Mouse (Mus musculus) hindbrain, embryonic 12.5 days (tissue): ENCODE data around the gene Cadm1. TPM values are rescaled to one million over a fixed set of nuclear protein-coding genes. Genes with fewer than 3 reads are reported as not detected.

Experiments
- ATAC-seq: fragments of 200-750 bp; cut with Nextera tagmentation; 2 replicates; pipeline ENCODE4 v1.8.0; 2017; ENCODE audit warnings: moderate TSS enrichment; ENCODE audit not compliant: low FRiP score
- H3K27ac ChIP-seq: fragments of 300-500 bp; sonication (generic); 2 replicates; pipeline ENCODE4 v1.5.1; 2016; ENCODE audit warnings: mild to moderate bottlenecking
- H3K27me3 ChIP-seq: fragments of 300-500 bp; sonication (generic); 2 replicates; pipeline ENCODE4 v1.6.1; 2016; ENCODE audit warnings: mild to moderate bottlenecking
- H3K36me3 ChIP-seq: fragments of 300-500 bp; sonication (generic); 2 replicates; pipeline ENCODE4 v1.6.1; 2016; ENCODE audit warnings: mild to moderate bottlenecking
- H3K4me1 ChIP-seq: fragments of 300-500 bp; sonication (generic); 2 replicates; pipeline ENCODE4 v1.6.1; 2016
- H3K4me2 ChIP-seq: fragments of 300-500 bp; sonication (generic); replicated peaks from 2 replicates; pipeline ENCODE4 v1.6.1; 2016; ENCODE audit warnings: mild to moderate bottlenecking
- H3K4me3 ChIP-seq: fragments of 300-500 bp; sonication (generic); 2 replicates; pipeline ENCODE4 v1.5.1; 2016; ENCODE audit warnings: mild to moderate bottlenecking
- H3K9ac ChIP-seq: fragments of 300-500 bp; sonication (generic); 2 replicates; pipeline ENCODE4 v1.6.1; 2016; ENCODE audit warnings: mild to moderate bottlenecking, moderate library complexity
- H3K9me3 ChIP-seq: fragments of 300-500 bp; sonication (generic); replicated peaks from 2 replicates; pipeline ENCODE4 v1.6.1; 2016; ENCODE audit warnings: mild to moderate bottlenecking
- WGBS: fragments of 180-500 bp; shearing (Covaris S2); methylation state at CpG from one replicate; pipeline ENCODE4 v1.1.7; 2016; 5-methylcytosine and 5-hydroxymethylcytosine counted together
- polyA plus RNA-seq: library from polyadenylated mRNA; unstranded; fragments of >200 nt; fragmentation: Nextera tagmentation; extraction: Ambion mirVana; gene quantifications from 2 replicates; pipeline ENCODE4 v1.2.1, GENCODE M21; 2016

Gene Cadm1
- polyA plus RNA-seq, 1 experiment from 2014 or later, result 120 TPM

DNA sequence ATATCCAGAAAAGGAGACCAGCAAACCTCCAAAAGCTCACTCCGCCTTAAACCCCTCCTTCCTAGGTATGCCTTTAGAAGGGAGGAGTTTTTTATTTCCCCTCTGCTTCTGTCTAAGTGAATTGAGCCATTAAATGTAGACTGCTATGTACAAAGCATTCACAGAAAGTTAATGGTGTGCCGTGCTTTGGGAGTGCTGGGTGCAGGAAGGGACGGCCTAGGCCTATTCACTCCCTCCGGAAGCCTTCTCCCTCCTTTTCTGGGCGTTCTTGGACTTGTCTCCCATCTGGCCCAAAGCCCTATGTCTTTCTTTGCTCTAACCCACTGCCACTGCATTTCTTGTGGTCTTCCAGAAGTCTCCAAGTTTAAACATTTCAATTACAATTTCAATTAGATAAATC lies 268.5 kb downstream of the Cadm1 start:
- Histone ChIP-seq H3K36me3 (peaks cover 24% of the 10 kb centered on the region), H3K4me2 (no peak overlapping the region), H3K4me3 (no peak overlapping the region), H3K27ac (no peak overlapping the region), H3K27me3 (no peaks in the 10 kb centered on the region), H3K9me3 (no peaks in the 10 kb centered on the region), H3K4me1 (peaks cover 4% of the 10 kb centered on the region), H3K9ac (no peak overlapping the region)
- no peak for ATAC-seq
- WGBS, result 87% methylated on average over 5 of the region's 5 CpGs

DNA sequence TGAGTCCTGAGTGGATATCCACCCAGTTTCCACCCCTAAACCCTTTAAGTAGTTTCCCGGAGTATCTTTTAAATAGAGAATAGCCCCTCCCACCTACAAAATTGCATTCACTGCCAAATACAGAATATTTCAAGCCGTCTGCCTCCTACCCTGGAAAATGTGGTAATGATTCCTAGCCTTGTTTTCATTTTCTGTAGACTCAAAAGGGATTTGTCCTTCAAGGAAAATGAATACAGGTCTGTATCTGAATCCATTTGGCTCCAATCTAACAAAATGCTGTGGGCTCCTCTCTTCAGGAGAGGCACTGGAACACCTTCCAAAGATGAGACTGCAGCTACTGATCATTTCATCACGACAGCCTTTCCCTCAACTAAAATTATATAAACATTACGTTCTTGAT lies 271.3 kb downstream of the Cadm1 start:
- peaks cover 16% of the 10 kb centered on the region; the same call in 1 of the 2 replicates for H3K36me3 ChIP-seq
- H3K27ac ChIP-seq, result no peak overlapping the region
- H3K4me1 ChIP-seq, result peaks cover 11% of the 10 kb centered on the region
- H3K27me3 ChIP-seq, result no peaks in the 10 kb centered on the region
- H3K4me3 ChIP-seq, result no peak overlapping the region
- ATAC-seq, result no peak
- H3K9me3 ChIP-seq, result no peaks in the 10 kb centered on the region
- H3K9ac ChIP-seq, result no peak overlapping the region
- no peak overlapping the region for H3K4me2 ChIP-seq
- 82% methylated on average over 4 of the region's 4 CpGs for WGBS

DNA sequence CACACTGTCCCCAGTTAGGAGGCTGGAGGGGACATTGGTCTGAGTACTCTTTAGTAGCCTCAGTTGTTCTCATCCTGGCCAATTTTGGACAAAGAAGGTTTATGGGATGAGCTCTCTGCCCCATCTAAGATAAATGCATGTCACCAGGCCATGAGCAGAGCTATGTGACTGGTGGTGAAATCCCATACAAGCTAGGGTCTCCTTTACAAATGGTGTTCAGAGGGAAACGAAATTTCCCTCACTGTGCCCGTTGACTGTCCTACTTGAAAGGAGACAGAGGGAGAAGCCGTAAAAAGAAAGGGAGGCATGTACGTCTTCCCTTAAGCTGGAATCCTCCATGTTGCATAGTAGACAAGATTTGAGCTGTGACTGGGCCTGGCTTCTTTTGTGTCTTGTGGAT lies 272.6 kb downstream of the Cadm1 start:
- Histone ChIP-seq H3K9me3 (no peaks in the 10 kb centered on the region), H3K9ac (no peak overlapping the region), H3K27me3 (no peaks in the 10 kb centered on the region), H3K4me1 (peaks cover 11% of the 10 kb centered on the region), H3K4me2 (no peak overlapping the region), H3K27ac (no peak overlapping the region), H3K4me3 (no peak overlapping the region), H3K36me3 (peaks cover 16% of the 10 kb centered on the region; the same call in 1 of the 2 replicates)
- WGBS, result 91% methylated on average over 4 of the region's 4 CpGs
- no peak for ATAC-seq

DNA sequence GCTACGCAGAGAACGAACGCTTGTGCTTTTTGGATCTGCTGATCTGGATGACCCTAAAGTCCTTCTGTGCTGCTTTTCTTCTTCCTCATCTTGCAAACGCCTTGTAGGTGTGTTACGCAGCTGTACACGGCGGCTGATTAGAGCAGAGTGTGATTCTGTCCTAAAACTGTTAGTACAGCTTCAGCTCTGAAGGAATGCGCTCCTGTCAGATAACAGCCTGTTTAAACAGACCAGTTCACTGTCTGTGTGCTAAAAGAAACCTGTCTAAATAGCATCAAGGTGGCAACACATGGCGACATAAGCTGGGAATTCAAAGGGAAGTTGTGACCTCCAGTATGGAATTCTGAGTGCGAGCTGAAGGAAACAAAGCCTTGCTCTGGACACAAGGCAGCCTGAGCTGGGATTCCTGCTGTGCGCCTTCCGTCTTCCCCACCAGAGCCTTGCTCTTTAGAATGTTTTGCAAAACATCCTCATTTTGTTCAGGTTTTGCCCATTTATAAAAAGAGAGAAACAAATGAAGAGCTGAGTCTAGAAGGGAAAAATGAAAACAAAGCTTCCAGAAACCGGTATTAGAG lies 273.6 kb downstream of the Cadm1 start:
- Histone ChIP-seq H3K27ac (0 out of 2 replicates have a peak overlapping the region, but pooled peaks have one; percentile 24), H3K4me1 (peaks cover 11% of the 10 kb centered on the region), H3K9me3 (no peaks in the 10 kb centered on the region)

DNA sequence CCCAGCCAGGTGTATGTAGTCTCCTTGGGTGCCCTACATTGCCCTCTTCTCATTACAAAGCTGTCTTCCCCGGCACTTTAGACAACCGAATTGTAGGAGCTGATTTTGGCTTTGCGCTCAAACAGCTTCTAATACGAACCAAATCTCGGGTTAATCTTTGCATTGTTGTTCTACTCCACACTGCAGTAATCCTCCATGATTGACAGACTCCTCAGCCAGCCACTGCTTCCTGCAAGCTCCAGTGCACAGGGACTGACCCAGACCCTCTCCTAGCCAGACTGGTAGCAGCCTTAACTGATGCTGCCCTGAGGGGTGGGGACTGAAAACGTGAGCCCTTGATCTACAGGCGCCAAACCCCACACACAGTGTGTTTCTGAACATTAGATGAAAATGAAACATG lies 275.7 kb downstream of the Cadm1 start:
- H3K4me3 ChIP-seq, result no peak overlapping the region
- no peaks in the 10 kb centered on the region for H3K9me3 ChIP-seq
- H3K9ac ChIP-seq, result no peak overlapping the region
- H3K27me3 ChIP-seq, result no peaks in the 10 kb centered on the region
- no peak for ATAC-seq
- no peak overlapping the region for H3K4me2 ChIP-seq
- H3K27ac ChIP-seq, result no peak overlapping the region
- H3K36me3 ChIP-seq, result 0 out of 2 replicates have a peak, but pooled peaks cover under 1% of the 10 kb centered on the region
- 66% methylated on average over 7 of the region's 7 CpGs for WGBS
- peaks cover 11% of the 10 kb centered on the region for H3K4me1 ChIP-seq

More for the DNA sequence above, 273.6 kb downstream of the Cadm1 start:
- no peak overlapping the region for H3K4me2 ChIP-seq
- ATAC-seq, result no peak
- 49% methylated on average over 13 of the region's 13 CpGs for WGBS
- H3K36me3 ChIP-seq, result peaks cover 16% of the 10 kb centered on the region; the same call in 1 of the 2 replicates
- no peaks in the 10 kb centered on the region for H3K27me3 ChIP-seq
- H3K4me3 ChIP-seq, result no peak overlapping the region
- no peak overlapping the region for H3K9ac ChIP-seq

DNA sequence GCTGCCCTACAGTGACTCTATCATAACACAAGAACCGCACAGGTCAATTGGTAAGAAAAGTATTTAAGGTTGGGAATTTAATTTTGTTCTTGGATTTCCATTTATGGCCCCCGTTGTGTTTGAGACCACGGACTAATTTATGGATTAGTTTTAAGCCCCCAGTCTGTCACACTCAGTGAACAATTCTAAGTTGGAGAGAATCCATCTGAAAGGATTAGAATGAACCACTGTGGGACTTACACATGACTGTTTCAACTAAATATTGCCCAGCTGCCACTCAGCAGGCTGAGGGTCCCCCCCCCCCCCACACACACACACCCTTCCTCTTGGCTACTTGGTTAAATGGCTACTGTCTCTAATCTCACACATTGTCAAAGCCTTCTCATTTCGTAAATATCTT lies 295.7 kb downstream of the Cadm1 start:
- WGBS, result 88% methylated on average over 4 of the region's 4 CpGs
- Histone ChIP-seq H3K27ac (no peak overlapping the region), H3K9ac (no peak overlapping the region), H3K36me3 (no peaks in the 10 kb centered on the region), H3K4me1 (peaks cover 21% of the 10 kb centered on the region), H3K4me3 (no peak overlapping the region), H3K9me3 (no peaks in the 10 kb centered on the region), H3K4me2 (no peak overlapping the region), H3K27me3 (no peaks in the 10 kb centered on the region)
- ATAC-seq, result no peak

DNA sequence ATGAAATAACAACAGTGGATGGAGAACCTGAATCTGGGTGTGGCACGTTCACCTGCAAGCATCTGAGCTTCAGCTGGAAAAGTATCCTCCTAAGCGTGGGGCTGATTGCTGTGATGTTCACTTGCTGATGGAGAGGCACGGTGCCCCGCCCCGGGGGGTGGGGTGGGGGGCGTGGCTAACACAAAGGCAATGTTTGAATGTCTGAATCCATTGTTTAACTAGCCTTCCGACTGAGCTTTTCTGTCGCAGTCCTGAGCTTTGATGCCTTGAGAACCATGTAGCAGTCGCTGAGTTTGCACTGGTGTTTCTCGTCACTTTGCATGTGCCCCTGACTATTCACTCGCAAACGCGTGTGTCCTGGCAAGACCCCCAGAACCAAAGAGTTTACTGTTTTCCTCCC lies 298.8 kb downstream of the Cadm1 start:
- H3K9me3 ChIP-seq, result no peaks in the 10 kb centered on the region
- WGBS, result 8% methylated on average over 13 of the region's 13 CpGs
- H3K27me3 ChIP-seq, result no peaks in the 10 kb centered on the region
- H3K4me1 ChIP-seq, result peaks cover 21% of the 10 kb centered on the region
- no peak for ATAC-seq
- H3K4me3 ChIP-seq, result peak overlapping the region; percentile 18; the same call in 1 of the 2 replicates
- H3K27ac ChIP-seq, result no peak overlapping the region
- H3K36me3 ChIP-seq, result no peaks in the 10 kb centered on the region
- H3K4me2 ChIP-seq, result peak overlapping the region; percentile 45
- H3K9ac ChIP-seq, result no peak overlapping the region

DNA sequence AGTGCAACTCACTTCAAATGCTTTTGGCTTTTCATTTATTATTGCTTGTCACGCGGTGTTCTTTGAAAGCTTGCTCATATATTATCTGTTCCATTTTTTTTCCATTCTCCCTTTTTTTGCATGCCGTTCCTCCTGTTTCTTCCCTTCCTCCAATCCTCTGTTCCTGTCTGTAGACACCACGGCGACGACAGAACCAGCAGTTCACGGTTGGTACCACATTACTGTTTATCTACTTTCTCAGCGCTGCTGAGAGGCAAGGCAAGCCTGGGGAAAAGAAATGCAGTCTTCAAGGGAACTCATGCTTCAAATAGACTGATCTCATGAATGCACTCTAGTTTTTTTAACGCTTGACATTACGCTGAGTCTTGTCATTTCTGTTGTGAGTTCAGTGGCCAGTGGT lies 299.2 kb downstream of the Cadm1 start:
- peaks cover 21% of the 10 kb centered on the region for H3K4me1 ChIP-seq
- peak overlapping the region; percentile 45 for H3K4me2 ChIP-seq
- H3K4me3 ChIP-seq, result peak overlapping the region; percentile 18; the same call in 1 of the 2 replicates
- H3K36me3 ChIP-seq, result no peaks in the 10 kb centered on the region
- H3K27me3 ChIP-seq, result no peaks in the 10 kb centered on the region
- H3K9me3 ChIP-seq, result no peaks in the 10 kb centered on the region
- no peak for ATAC-seq
- H3K27ac ChIP-seq, result no peak overlapping the region
- no peak overlapping the region for H3K9ac ChIP-seq
- 34% methylated on average over 10 of the region's 10 CpGs for WGBS

DNA sequence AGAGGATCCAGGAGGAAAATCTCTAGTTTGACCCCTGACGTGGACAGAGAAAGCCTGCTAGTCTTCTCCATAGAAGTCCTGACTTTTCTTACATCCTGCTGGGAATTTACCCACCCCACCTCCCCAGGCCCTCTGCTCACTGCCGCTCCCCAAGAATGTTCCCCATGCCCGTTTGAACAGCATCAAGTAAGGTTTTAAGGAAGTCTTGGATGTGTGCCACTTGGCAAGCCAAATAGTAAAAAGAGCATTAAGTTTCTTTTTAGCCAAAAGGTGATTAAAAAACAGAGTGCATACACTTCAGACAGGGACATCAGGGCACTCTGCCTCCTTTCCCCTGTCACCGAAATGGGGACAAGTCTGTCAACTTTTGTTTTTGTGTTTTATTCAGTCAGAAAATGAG lies 299.9 kb downstream of the Cadm1 start:
- no peaks in the 10 kb centered on the region for H3K9me3 ChIP-seq
- no peaks in the 10 kb centered on the region for H3K36me3 ChIP-seq
- H3K9ac ChIP-seq, result no peak overlapping the region
- H3K27ac ChIP-seq, result no peak overlapping the region
- WGBS, result 49% methylated on average over 4 of the region's 4 CpGs
- H3K4me3 ChIP-seq, result no peak overlapping the region
- no peak overlapping the region for H3K4me2 ChIP-seq
- ATAC-seq, result no peak
- H3K27me3 ChIP-seq, result no peaks in the 10 kb centered on the region
- peaks cover 21% of the 10 kb centered on the region for H3K4me1 ChIP-seq

DNA sequence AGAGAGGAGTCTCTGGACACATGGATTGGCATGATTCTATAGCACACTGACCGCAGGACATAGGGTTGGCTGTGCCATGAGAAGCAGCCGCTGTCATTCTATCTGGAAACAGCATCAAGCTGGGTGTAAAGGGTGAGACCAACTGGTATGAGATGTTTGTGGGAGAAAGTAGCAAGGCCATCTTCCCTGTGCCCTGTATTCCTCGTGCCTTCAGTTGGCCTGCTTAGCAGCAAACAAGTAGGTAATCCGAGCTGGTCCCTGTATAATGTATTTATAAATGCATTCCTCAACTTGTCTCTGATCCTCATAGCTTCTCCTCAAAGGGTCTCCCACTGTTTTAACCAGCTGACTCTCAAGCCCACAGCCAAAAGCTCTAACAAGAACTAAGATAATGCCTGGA lies 301.4 kb downstream of the Cadm1 start:
- Histone ChIP-seq H3K27ac (no peak overlapping the region), H3K9ac (no peak overlapping the region), H3K4me1 (peaks cover 21% of the 10 kb centered on the region), H3K27me3 (no peaks in the 10 kb centered on the region), H3K36me3 (no peaks in the 10 kb centered on the region), H3K4me3 (no peak overlapping the region), H3K9me3 (no peaks in the 10 kb centered on the region), H3K4me2 (no peak overlapping the region)
- WGBS, result 72% methylated on average over 4 of the region's 4 CpGs
- no peak for ATAC-seq

DNA sequence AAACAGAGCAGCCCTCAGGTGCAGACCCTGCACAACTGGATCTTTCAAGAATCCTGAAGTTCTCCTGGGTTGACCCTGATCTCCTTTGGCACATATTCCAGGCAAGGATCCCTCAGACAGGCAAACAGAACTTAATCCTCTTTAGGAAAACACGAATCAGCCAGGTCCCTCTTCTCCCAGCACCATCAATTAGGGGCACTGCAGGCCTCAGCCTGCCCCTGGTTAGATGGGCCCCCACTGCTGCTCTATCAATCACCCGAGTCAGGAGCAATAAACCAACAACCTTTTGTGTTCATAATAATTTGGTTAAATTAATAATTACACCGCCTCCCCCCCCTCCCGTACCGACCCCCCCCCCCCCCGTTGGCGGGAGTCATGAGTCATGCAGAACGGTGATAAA lies 308.2 kb downstream of the Cadm1 start:
- Histone ChIP-seq H3K27ac (no peak overlapping the region), H3K4me3 (no peak overlapping the region), H3K9ac (no peak overlapping the region), H3K36me3 (no peaks in the 10 kb centered on the region), H3K4me2 (no peak overlapping the region), H3K4me1 (peaks cover 26% of the 10 kb centered on the region), H3K27me3 (0 out of 2 replicates have a peak, but pooled peaks cover 4% of the 10 kb centered on the region), H3K9me3 (no peaks in the 10 kb centered on the region)
- WGBS, result 16% methylated on average over 8 of the region's 8 CpGs
- no peak for ATAC-seq

DNA sequence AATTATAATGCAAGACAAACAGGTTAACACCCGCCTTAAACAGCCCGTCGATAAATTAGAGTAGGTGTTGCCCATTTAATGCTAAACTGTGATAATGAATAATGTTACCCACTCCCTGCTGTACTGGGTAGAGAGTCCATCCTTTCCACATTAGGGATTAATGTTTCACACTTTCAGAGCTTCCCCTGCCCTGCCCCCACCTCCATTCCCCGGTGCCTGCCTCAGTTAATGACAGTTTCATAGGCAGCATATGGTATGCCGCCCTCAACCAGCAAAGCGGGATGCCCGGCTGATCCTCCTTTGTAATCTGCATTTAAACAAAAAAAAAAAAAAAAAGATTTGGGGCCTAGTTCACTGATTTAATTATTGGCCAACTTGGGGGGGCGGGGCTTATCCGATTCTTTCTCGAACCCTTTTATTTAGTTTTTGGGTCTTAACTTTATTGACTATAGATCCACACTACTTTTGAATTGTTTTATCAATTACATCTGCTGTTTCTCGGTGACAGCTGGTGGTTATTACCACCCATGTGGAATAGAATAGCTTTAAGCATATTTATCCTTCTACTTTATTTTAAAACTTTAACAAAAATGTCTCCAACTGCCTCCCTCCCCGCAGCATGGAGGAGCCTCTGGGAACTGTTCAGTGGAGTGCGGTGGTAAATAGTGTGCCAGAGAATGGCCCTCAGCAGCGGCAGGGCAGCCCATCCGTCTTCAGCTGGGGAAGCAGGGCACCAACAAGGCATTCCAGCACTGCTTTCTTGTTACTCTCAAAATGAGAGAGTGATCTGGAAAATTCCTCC lies 309.1 kb downstream of the Cadm1 start:
- no peak overlapping the region for H3K27ac ChIP-seq
- H3K9ac ChIP-seq, result no peak overlapping the region
- H3K27me3 ChIP-seq, result 0 out of 2 replicates have a peak, but pooled peaks cover 4% of the 10 kb centered on the region
- H3K4me3 ChIP-seq, result no peak overlapping the region
- H3K36me3 ChIP-seq, result no peaks in the 10 kb centered on the region
- WGBS, result 16% methylated on average over 15 of the region's 15 CpGs
- no peak overlapping the region for H3K4me2 ChIP-seq
- no peaks in the 10 kb centered on the region for H3K9me3 ChIP-seq
- peak; percentile 73 for ATAC-seq
- H3K4me1 ChIP-seq, result peaks cover 26% of the 10 kb centered on the region

DNA sequence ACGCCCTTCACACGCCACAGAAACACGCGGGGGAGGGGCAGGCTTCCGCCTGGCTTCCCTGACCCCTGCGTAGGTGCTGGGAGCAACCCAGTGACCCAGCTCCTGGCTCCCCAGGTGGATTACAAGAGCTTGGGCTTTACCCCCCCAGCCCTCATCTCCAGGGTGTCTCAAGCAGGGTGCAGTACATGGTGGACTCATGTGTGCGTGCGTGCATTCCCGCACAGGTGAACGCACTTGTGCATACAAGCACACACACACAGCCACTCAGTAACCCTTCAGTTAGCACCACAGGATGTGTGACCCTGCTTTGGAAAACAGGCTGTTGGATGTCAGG lies 309.7 kb downstream of the Cadm1 start:
- H3K4me3 ChIP-seq, result no peak overlapping the region
- 0 out of 2 replicates have a peak, but pooled peaks have one; percentile 55 for ATAC-seq
- H3K4me2 ChIP-seq, result no peak overlapping the region
- no peak overlapping the region for H3K27ac ChIP-seq
- H3K9ac ChIP-seq, result no peak overlapping the region
- WGBS, result 70% methylated on average over 10 of the region's 10 CpGs
- 0 out of 2 replicates have a peak, but pooled peaks cover 4% of the 10 kb centered on the region for H3K27me3 ChIP-seq
- H3K9me3 ChIP-seq, result no peaks in the 10 kb centered on the region
- H3K36me3 ChIP-seq, result no peaks in the 10 kb centered on the region
- peaks cover 26% of the 10 kb centered on the region for H3K4me1 ChIP-seq
